Mouse (Mus musculus): Measurements from ENCODE around the gene Sprr2d.

The Sprr2d gene

DNA sequence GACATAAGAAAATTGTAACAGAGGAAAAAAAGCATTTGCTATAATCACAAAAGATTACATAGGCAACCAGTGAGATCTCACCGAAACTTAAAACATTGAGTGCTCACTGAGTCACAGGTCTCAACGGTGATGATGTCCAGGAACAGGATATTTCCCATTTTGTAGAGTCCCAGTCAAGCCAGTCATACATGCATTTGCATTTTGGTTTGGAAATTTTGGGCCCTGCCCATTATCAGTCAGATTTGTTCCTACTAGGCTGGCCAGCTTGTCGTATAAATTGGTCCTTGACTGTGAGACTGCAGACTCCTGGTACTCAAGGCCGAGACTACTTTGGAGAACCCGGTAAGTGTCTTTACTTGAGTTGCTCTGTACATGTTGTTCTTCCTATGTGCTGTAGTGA, at the start of gene Sprr2d:
Gene Sprr2d (plus strand): TSS at position 301 of the 400 bp plus-strand sequence.
- no peak for DNase-seq (ENCODE audit: low spot score)

DNA sequence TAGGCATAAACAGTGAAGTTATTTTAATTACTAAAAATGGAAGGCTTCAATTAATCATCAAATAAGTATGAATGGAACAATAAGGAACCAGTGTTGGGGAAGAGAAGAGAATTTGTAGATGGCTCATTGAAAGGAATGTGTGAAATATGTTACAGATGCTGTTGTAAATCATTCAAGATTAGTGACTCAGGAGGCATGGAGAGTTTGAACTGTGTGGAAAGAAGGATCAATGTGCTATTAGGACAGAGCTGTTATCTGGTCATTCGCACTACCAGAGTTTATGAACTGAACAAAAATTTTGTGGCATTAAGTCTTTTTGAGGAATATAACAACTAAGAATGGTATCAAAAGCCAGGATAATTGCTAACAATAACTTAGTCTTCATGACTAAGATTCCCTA, 31.5 kb upstream of the Sprr2d start:
- no peak for DNase-seq (ENCODE audit: low spot score)

DNA sequence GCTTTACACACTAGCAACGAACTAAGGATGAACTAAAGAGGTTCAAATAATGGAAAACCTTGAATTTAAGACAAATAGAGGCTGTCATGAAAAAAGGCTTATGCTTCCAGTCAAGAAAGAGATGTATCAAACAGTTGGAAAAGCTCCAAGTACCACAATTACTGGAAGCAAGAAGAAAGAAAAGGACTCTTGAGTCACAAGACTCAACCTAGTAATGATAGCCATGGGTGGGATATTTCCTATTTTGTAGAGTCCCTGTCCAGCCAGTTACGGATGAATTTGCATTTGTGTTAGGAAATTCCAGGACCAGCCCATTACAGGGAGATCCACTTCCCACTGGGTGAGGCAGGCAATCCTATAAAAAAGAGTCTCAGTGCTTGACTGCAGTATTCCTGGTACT, 22.6 kb upstream of the Sprr2d start, which contains the start of gene Sprr2b:
Gene Sprr2b (plus strand): TSS at position 301 of the 400 bp plus-strand sequence.
- no peak for DNase-seq (ENCODE audit: low spot score)

DNA sequence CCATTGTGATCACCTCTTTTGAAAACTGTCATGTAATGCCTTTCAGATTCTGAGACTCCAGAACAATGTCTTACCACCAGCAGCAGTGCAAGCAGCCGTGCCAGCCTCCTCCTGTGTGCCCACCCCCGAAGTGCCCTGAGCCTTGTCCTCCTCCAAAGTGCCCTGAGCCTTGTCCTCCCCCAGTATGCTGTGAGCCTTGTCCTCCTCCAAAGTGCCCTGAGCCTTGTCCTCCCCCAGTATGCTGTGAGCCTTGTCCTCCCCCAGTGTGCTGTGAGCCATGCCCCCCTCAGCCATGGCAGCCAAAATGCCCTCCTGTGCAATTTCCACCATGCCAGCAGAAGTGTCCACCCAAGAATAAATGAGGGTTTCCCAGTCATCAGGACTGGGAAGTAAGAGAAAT, 21.6 kb upstream of the Sprr2d start:
- no peak for DNase-seq (ENCODE audit: low spot score)

DNA sequence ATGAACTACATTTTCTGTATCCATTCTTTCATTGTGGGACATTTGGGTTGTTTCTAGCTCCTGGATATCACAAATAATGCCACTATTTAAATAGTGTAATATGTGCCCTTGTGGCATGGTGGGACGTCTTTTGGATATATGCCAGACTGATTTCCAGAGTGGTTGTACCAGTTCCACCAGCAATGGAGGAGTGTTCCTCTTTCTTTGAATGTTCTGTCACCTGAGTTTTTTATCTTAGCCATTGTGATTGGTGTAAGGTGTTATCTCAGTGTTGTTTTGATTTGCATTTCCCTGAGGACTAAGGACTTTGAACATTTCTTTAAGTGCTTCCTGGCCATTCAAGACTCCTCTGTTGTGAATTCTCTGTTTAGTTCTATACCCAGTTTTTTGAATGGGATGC, 2.7 kb upstream of the Sprr2d start:
- no peak for DNase-seq (ENCODE audit: low spot score)

DNA sequence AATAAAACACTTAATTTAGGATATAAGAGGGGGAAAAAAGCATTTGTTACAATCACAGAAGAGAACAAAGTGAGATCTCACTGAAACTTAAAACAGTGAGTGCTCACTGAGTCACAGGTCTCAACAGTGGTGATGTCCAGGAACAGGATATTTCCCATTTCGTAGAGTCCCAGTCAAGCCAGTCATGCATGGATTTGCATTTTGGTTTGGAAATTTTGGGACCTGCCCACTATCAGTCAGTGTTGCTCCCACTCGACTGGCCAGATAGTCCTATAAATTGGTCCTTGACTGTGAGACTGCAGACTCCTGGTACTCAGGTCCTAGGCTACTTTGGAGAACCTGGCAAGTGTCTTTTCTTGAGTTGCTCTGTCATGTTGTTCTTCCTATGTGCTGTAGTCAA, 12.9 kb downstream of the Sprr2d start, which contains the start of gene Sprr2e:
Gene Sprr2e (plus strand): TSS at position 301 of the 400 bp plus-strand sequence.
- DNase-seq (ENCODE audit: low spot score): no peak

DNA sequence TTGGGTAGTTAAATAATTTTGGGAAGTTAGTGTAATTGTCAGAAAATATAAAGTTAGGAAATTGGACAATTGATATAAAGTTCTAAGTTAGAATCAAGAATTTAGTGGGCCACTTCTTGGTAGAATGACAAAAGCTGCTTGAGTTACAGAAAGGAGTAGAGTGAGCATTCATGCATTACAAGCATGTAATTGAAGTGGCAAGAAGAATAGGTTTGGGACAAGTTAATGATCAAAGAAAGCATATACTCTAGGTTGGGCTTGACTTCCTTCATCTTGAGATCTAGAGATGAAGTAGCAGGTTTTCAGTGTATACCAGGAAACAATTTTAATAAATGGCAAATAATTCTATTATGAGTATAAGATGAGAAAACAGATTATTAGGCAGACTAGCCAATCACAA, 22.7 kb downstream of the Sprr2d start:
- no peak for DNase-seq (ENCODE audit: low spot score)

DNA sequence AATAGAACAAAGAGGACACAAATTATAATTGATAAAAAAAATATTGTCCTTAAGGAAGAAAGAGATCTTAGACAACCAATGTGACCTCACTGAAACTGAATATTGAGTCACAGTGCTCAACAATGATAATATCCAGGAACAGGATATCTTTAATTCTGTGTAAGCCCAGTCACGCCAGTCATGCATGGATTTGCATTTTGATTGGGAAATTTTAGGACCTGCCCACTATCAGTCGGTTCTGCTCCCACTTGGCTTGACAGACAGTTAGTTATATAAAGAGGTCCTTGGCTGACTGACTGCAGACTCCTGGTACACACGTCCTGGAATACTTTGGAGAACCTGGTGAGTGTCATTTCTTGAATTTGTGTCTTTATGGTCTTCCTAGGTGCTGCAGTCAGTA, 25.9 kb downstream of the Sprr2d start, which contains the start of gene Sprr2f:
Gene Sprr2f (plus strand): TSS at position 301 of the 400 bp plus-strand sequence.
- DNase-seq (ENCODE audit: low spot score): no peak

DNA sequence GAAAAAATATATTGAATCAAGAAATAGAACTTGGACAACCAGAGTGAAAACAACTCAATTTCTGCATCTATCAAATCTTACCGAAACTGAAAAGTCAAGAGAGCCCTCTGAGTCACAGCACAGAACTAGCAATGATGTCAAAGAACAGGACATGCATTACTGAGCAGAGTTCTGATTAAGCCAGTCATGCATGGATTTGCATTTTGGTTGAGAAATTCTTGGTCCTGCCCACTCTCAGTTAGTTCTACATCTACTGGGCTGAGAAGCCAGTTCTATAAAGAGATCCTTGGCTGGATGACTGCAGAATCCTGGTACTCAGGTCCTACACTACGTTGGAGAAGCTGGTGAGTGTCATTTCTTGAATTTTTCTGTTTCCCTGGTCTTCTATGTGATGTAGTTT, 34.7 kb downstream of the Sprr2d start:
- no peak for DNase-seq (ENCODE audit: low spot score)

DNA sequence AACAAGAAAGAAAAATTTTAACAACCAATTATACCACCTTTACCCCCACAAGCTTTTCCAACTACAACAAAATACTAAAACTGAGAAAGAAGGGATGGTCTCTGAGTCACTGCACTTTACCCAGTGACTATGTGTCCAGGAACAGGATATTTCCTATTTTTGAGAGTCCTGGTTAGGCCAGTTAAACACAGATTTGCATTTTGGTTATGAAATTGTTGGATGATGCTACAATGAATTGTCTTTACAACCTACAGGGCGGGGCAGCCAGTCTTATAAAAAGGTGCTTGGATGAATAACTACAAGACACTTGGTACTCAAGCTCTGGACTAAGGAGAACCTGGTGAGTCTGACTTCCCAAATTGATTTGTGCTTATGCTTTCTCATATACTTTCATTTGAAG, 46.4 kb downstream of the Sprr2d start, which contains the start of gene Sprr2h:
Gene Sprr2h (plus strand): TSS at position 301 of the 400 bp plus-strand sequence.
- DNase-seq (ENCODE audit: low spot score): no peak

All from testis, postnatal 10 days (tissue).